Mouse (Mus musculus) neural tube, embryonic 15.5 days (tissue): Measurements from ENCODE around the gene Hsd11b1. TPM values are rescaled to one million over a fixed set of nuclear protein-coding genes. Genes with fewer than 3 reads are reported as not detected.

Experiments
- ATAC-seq: fragments of 200-750 bp; cut with Nextera tagmentation; 2 replicates; pipeline ENCODE4 v1.8.0; 2017; ENCODE audit warnings: mild to moderate bottlenecking, moderate TSS enrichment, moderate library complexity; ENCODE audit not compliant: low FRiP score
- H3K27ac ChIP-seq: fragments of 300-500 bp; sonication (generic); replicated peaks from 2 replicates; pipeline ENCODE4 v1.5.1; 2015; ENCODE audit warnings: mild to moderate bottlenecking, inconsistent platforms
- H3K27me3 ChIP-seq: fragments of 300-500 bp; sonication (generic); replicated peaks from 2 replicates; pipeline ENCODE4 v1.6.1; 2015; ENCODE audit warnings: inconsistent platforms
- H3K36me3 ChIP-seq: fragments of 300-500 bp; sonication (generic); 2 replicates; pipeline ENCODE4 v1.6.1; 2015; ENCODE audit warnings: inconsistent platforms
- H3K4me1 ChIP-seq: fragments of 300-500 bp; sonication (generic); 2 replicates; pipeline ENCODE4 v1.6.1; 2015; ENCODE audit warnings: inconsistent platforms
- H3K4me2 ChIP-seq: fragments of 300-500 bp; sonication (generic); 2 replicates; pipeline ENCODE4 v1.6.1; 2015; ENCODE audit warnings: inconsistent platforms, mild to moderate bottlenecking, moderate library complexity
- H3K4me3 ChIP-seq: fragments of 300-500 bp; sonication (generic); replicated peaks from 2 replicates; pipeline ENCODE4 v1.5.1; 2015; ENCODE audit warnings: mild to moderate bottlenecking, inconsistent platforms
- H3K9ac ChIP-seq: fragments of 300-500 bp; sonication (generic); replicated peaks from 2 replicates; pipeline ENCODE4 v1.6.1; 2015; ENCODE audit warnings: mild to moderate bottlenecking, inconsistent platforms
- H3K9me3 ChIP-seq: fragments of 300-500 bp; sonication (generic); replicated peaks from 2 replicates; pipeline ENCODE4 v1.6.1; 2016; ENCODE audit warnings: inconsistent platforms
- WGBS: fragments of 180-500 bp; shearing (Covaris S2); methylation state at CpG from one replicate; pipeline ENCODE4 v1.1.7; 2015; ENCODE audit warnings: mixed read lengths; 5-methylcytosine and 5-hydroxymethylcytosine counted together
- polyA plus RNA-seq: library from polyadenylated mRNA; unstranded; fragments of >200 nt; fragmentation: Nextera tagmentation; extraction: Ambion mirVana; gene quantifications from 2 replicates; pipeline ENCODE4 v1.2.1, GENCODE M21; 2015

Gene Hsd11b1
- polyA plus RNA-seq, 1 experiment from 2014 or later = 0.36 TPM

DNA sequence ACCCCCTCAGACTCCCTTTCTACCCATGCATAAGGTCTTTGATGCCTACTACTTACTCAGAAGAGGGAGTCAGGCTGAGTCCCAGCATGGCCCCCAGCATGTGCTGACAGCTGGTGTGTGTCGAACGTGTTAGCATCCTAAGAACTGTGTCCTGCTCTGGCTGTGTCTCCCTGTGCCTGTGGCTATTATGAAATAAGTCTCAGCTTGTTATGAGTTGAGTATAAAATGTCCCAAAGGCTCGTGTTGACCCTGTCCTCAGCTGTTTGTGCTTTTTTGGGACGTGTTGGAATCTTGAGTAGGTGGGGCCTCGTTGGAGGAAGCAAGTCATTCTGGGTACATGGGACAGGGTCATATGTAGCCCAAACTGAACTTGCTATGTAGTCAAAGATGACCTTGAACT is 49.8 kb downstream of the Hsd11b1 start:
- Histone ChIP-seq H3K4me2 (no peak overlapping the region), H3K4me1 (no peaks in the 10 kb centered on the region), H3K9me3 (no peaks in the 10 kb centered on the region), H3K4me3 (no peak overlapping the region), H3K36me3 (no peaks in the 10 kb centered on the region), H3K27me3 (no peaks in the 10 kb centered on the region), H3K9ac (no peak overlapping the region), H3K27ac (no peak overlapping the region)
- 79% methylated on average over 5 of the region's 5 CpGs for WGBS
- ATAC-seq = no peak

DNA sequence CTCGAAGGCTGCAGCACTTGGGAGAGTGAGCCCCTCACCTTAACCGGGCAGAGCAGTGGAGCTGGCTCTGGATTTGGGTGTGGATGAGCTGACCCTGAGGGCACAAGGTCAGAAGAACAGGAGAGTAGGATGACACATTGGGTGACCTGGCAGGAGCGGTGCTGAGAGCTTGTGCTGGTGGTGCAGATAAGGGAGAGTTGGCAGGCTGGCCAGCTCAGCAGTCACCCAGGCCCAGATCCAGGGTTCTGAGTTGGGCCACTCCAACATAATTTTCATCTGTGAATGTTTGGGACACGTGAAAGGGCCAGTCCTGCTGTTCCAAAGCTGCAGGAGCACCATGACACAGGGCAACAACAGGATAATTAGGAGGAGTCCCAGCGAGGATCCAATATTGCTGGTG is 52.5 kb downstream of the Hsd11b1 start:
- ATAC-seq = no peak

DNA sequence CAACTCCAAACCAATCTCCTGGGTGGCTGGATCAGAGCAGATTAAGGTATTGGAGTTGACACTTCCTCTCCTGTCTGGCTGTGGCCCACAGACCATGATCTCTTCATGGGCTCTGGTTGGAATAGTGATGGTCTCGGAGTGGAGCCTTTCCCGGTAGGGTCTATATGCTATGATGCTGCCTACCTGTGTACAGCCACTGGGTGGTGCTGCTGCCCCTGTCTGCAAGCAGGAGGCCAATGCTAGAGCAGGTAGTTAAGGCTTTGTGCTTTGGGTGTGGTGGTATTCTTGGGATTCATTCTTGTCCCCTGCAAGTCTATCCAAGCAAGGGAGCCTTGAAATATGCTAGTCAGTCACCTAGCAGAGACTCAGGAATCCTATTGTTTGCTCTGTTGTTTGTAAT is 55.7 kb downstream of the Hsd11b1 start:
- Histone ChIP-seq H3K4me2 (no peak overlapping the region), H3K9ac (no peak overlapping the region), H3K9me3 (no peaks in the 10 kb centered on the region), H3K27me3 (no peaks in the 10 kb centered on the region), H3K27ac (no peak overlapping the region), H3K36me3 (no peaks in the 10 kb centered on the region), H3K4me1 (no peaks in the 10 kb centered on the region), H3K4me3 (no peak overlapping the region)
- ATAC-seq = no peak
- WGBS = 39% methylated on average over 2 of the region's 2 CpGs

More for the DNA sequence above, 52.5 kb downstream of the Hsd11b1 start:
- Histone ChIP-seq H3K4me3 (no peak overlapping the region), H3K36me3 (no peaks in the 10 kb centered on the region), H3K27me3 (no peaks in the 10 kb centered on the region), H3K9ac (no peak overlapping the region), H3K9me3 (no peaks in the 10 kb centered on the region), H3K4me1 (no peaks in the 10 kb centered on the region), H3K27ac (no peak overlapping the region), H3K4me2 (no peak overlapping the region)
- WGBS = 81% methylated on average over 5 of the region's 5 CpGs

DNA sequence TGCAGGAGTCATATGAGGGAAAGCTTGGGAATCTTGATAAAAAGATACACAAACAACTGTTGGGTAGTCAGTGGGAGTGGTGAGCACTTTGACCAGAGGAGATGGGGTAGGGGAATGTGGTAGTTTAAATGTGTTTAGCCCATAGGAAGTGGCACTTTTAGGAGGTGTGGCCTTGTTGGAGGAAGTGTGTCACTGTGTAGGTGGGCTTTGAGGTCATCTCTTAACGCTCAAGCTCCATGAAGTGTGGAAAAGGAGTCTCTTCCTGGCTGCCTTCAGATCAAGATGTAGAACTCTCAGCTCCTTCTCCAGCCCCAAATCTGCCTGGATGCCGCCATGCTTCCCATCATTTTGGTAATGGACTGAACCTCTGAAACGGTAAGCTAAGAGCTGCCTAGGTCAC is 56.4 kb downstream of the Hsd11b1 start, which contains the start of gene Lamb3:
Lamb3 (plus strand) TSS at position 197 of the 400 bp plus-strand sequence.
- no peak within 1 kb of the TSS for H3K4me3 ChIP-seq
- H3K36me3 ChIP-seq = no peaks in the 10 kb centered on the region
- no peak within 1 kb of the TSS for H3K4me2 ChIP-seq
- no peak for ATAC-seq
- no peak within 1 kb of the TSS for H3K27ac ChIP-seq
- no peaks in the 10 kb centered on the region for H3K27me3 ChIP-seq
- WGBS = 91% methylated on average over 3 of the region's 3 CpGs
- no peaks in the 10 kb centered on the region for H3K4me1 ChIP-seq
- H3K9ac ChIP-seq = no peak within 1 kb of the TSS
- H3K9me3 ChIP-seq = no peaks in the 10 kb centered on the region

DNA sequence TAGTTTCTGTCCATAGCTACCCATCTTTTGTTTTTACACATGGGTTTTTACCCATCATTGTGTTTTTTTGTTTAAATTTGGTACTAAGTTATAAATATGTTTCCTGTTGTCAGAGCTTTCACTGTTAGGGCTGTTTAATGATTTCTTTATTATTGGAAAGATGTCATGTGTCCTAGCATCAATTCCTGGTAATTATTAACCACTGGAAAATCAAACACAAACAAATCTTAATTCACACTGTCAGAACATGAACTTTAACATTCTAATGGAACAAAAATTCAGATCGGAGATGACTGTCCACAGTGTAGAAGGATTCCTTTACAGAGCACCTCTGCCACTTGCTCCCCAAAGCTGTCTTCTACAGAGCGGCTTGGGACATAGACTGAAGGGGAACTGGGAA is 58.4 kb downstream of the Hsd11b1 start:
- Histone ChIP-seq H3K27me3 (no peaks in the 10 kb centered on the region), H3K36me3 (no peaks in the 10 kb centered on the region), H3K9ac (no peak overlapping the region), H3K4me3 (no peak overlapping the region), H3K4me2 (no peak overlapping the region), H3K27ac (no peak overlapping the region), H3K4me1 (no peaks in the 10 kb centered on the region), H3K9me3 (no peaks in the 10 kb centered on the region)
- WGBS = 94% methylated on average over 2 of the region's 2 CpGs
- no peak for ATAC-seq

DNA sequence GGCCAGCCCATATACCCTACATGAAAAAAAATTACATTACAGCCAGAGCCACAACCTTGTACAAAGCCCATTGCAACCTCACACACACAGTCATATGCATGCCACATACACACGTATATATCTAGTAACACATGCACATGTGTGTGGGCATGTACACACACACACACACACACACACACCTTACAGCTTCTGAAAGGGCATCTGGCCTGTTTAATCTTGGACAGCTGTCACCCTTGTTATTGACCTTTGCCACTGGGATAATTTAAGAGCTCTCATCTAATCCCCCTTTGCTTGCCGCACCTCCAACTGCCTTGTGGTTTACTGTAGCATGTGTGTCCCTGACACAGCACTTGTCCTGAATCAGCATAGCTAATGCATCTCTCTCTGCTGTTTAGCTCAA is 60.1 kb downstream of the Hsd11b1 start:
- Histone ChIP-seq H3K4me3 (no peak overlapping the region), H3K9ac (no peak overlapping the region), H3K9me3 (no peaks in the 10 kb centered on the region), H3K4me1 (no peaks in the 10 kb centered on the region), H3K4me2 (no peak overlapping the region), H3K36me3 (no peaks in the 10 kb centered on the region), H3K27me3 (no peaks in the 10 kb centered on the region), H3K27ac (no peak overlapping the region)
- ATAC-seq = no peak
- 82% methylated on average over 2 of the region's 2 CpGs for WGBS

DNA sequence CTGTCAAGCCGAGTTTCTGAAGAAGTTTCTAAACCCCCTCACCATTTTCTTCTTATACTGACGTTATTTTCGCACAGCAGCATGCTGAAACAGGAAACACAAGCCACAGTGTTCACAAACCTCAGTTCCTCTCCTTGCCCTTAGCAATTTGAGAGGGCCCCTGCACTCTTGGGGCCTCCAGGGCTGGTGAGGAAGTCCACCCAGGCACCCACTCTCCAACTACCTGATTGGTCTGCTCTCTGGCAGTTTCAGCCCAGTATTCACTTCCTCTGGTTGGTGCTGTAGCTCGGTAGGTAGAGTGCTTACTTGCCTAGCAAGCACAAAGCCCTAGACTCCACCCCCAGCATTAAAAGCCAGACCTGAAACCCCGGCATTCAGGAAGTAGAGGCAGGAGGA is 62.5 kb downstream of the Hsd11b1 start, which contains the start of gene Traf3ip3:
Traf3ip3 (minus strand) TSS at position 321 of the 396 bp plus-strand sequence.
- WGBS = 60% methylated on average over 5 of the region's 5 CpGs
- ATAC-seq = no peak
- Histone ChIP-seq H3K27me3 (no peaks in the 10 kb centered on the region), H3K9me3 (no peaks in the 10 kb centered on the region), H3K27ac (no peak within 1 kb of the TSS), H3K4me2 (no peak within 1 kb of the TSS), H3K36me3 (no peaks in the 10 kb centered on the region), H3K4me1 (no peaks in the 10 kb centered on the region), H3K9ac (no peak within 1 kb of the TSS), H3K4me3 (no peak within 1 kb of the TSS)

DNA sequence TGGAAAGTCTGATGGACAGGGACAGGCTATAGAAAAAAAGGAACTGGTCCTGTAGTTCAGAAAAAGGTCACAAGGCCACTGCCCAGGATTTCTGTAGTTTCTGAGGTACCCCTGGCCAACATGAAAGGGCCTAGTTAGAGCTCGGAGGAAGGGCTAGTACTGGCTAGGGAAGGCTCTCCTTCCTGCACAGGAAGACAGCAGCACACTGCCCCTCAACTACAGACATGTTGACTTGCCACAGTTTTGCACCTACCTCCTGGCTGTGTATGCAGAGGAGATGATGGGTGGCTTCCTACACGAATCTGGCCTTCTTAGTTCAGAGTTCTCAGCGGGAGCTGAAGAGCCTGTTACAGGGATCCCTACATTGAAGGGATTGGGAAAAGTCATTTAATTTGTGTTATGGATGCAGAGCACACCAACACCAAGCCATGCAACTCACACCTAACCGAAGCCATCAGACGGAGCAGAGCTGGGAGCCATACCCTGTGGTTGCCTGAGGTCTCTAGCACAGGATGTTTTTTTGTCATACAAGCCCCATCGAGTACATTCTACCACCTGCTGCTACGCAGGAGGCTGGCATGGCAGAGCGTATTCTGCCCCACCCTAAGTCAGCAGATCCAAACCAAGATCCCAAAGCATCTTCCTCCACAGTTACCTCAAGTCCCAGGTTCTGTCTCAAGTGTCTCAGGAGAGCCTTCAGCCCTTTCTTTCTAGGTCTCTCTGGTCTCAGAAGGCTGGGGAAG is 63.1 kb downstream of the Hsd11b1 start:
- H3K27me3 ChIP-seq = no peaks in the 10 kb centered on the region
- no peak overlapping the region for H3K4me2 ChIP-seq
- no peak overlapping the region for H3K9ac ChIP-seq
- H3K4me3 ChIP-seq = no peak overlapping the region
- H3K27ac ChIP-seq = no peak overlapping the region
- WGBS = 86% methylated on average over 8 of the region's 8 CpGs
- ATAC-seq = no peak
- no peaks in the 10 kb centered on the region for H3K4me1 ChIP-seq
- H3K36me3 ChIP-seq = no peaks in the 10 kb centered on the region
- H3K9me3 ChIP-seq = no peaks in the 10 kb centered on the region

DNA sequence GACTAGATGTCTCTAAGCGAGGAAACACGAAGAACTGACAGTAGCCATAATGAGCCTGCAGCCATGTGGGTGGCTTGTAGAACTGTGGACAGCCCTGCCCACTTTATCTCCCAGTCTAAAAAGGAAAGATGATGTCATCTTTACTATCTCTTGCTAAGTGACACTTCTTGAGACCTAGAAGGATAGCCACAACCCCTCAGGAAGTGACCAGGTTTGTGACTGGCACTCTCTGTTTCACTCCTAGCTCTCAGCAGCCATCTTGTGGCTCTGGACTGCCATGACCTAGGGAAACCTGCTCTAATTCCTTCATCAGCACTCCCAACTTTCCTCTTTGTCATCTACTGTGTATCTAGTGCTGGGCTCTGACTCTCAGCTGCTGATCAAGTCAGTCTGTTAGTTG is 65.6 kb downstream of the Hsd11b1 start:
- WGBS = 92% methylated on average over 2 of the region's 2 CpGs
- no peak overlapping the region for H3K27ac ChIP-seq
- H3K9ac ChIP-seq = no peak overlapping the region
- no peaks in the 10 kb centered on the region for H3K4me1 ChIP-seq
- no peak for ATAC-seq
- no peaks in the 10 kb centered on the region for H3K27me3 ChIP-seq
- H3K4me3 ChIP-seq = no peak overlapping the region
- H3K9me3 ChIP-seq = no peaks in the 10 kb centered on the region
- no peak overlapping the region for H3K4me2 ChIP-seq
- no peaks in the 10 kb centered on the region for H3K36me3 ChIP-seq

DNA sequence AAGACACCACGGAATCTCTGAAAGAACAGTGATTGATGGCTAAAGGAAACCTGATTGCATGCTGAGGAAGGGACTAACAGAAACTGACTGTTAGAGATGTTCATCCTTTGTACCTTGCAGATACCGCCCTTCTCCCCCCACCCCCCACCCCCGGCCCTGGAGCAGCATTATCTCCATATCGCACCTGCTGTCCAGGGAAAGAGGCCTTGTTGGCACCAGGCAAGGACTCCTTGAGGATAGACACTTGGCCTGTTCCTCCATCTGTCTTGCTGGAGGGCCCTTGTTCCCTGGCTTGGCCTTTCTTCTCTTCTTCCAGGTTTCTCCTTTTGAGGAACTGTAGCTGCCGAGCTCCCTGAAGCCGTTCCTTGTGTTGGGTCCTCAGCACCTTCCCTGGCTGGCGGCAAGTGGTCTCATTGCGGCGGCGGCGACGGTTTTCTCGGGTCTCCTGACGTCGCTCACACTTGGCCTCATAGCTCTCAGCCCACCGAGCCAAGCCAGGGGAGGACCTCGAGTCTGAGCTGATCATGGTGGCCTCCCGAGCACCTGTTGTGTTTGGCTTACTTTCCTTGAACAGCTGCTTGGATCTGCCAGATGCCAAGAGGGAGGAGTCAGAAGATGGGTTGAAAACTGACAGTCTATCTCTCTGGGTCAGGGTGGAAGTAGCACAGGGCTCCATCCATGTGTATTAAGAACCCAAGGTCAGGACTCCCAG is 66.2 kb downstream of the Hsd11b1 start:
- no peaks in the 10 kb centered on the region for H3K4me1 ChIP-seq
- no peak for ATAC-seq
- H3K9me3 ChIP-seq = no peaks in the 10 kb centered on the region
- H3K27ac ChIP-seq = no peak overlapping the region
- no peaks in the 10 kb centered on the region for H3K27me3 ChIP-seq
- H3K36me3 ChIP-seq = no peaks in the 10 kb centered on the region
- H3K4me2 ChIP-seq = no peak overlapping the region
- H3K4me3 ChIP-seq = no peak overlapping the region
- no peak overlapping the region for H3K9ac ChIP-seq
- WGBS = 88% methylated on average over 18 of the region's 18 CpGs

DNA sequence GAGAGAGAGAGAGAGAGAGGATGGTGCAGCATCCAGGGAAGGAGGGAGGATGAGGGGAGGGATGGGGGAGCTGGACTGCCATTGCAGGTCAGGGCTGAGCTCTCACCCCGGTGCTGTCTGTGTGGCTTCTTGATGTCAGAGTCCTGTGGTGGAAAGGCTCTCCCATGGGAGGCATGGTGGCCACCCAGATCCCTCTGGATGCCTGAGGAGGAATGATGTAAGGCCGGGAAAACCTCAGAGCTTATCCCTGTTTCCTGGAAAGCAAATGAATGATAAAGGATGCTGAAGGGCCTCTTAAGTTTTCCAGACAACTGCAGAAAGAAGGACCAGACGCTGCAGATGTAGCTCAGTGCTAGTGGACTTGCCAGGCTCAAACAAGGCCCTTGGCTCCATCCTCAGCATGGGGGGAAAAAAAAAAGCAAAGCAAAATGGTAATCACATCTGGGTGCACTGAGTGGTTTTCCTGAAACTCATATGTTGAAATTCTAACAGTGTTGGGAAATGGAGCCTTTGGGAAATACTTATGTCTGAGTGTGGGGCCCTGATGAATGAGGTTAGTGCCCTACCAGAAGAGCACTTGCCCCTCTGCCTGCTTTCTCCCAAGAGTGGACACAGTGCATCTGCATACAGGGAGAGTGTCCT is 68.6 kb downstream of the Hsd11b1 start:
- 71% methylated on average over 3 of the region's 3 CpGs for WGBS
- no peak overlapping the region for H3K27ac ChIP-seq
- no peak overlapping the region for H3K9ac ChIP-seq
- H3K4me3 ChIP-seq = no peak overlapping the region
- no peaks in the 10 kb centered on the region for H3K27me3 ChIP-seq
- no peak for ATAC-seq
- H3K4me1 ChIP-seq = peaks cover under 1% of the 10 kb centered on the region; the same call in 1 of the 2 replicates
- no peaks in the 10 kb centered on the region for H3K36me3 ChIP-seq
- H3K9me3 ChIP-seq = no peaks in the 10 kb centered on the region
- no peak overlapping the region for H3K4me2 ChIP-seq
